Mouse (Mus musculus) neural tube, embryonic 13.5 days (tissue): ENCODE measurements around the gene Pak4. TPM values are rescaled to one million over a fixed set of nuclear protein-coding genes. Genes with fewer than 3 reads are reported as not detected.
A peak's percentile ranks its signal among the peaks of the same experiment; 100 is the strongest.
"Not testable (repeated sequence)": the region's sequence is repeated elsewhere in the genome, so short reads cannot be mapped to it uniquely, and the experiment has no call there.

ENCODE experiments used
- ATAC-seq: fragments of 200-750 bp; cut with Nextera tagmentation; 2 replicates; pipeline ENCODE4 v1.8.0; 2017; ENCODE audit warnings: low read depth, mild to moderate bottlenecking, moderate TSS enrichment, moderate library complexity
- H3K27ac ChIP-seq: fragments of 300-500 bp; sonication (generic); replicated peaks from 2 replicates; pipeline ENCODE4 v1.5.1; 2015; ENCODE audit warnings: moderate library complexity, mild to moderate bottlenecking, inconsistent platforms
- H3K27me3 ChIP-seq: fragments of 300-500 bp; sonication (generic); 2 replicates; pipeline ENCODE4 v1.6.1; 2015; ENCODE audit warnings: mild to moderate bottlenecking, inconsistent platforms
- H3K36me3 ChIP-seq: fragments of 300-500 bp; sonication (generic); 2 replicates; pipeline ENCODE4 v1.6.1; 2015; ENCODE audit warnings: mild to moderate bottlenecking, inconsistent platforms
- H3K4me1 ChIP-seq: fragments of 300-500 bp; sonication (generic); replicated peaks from 2 replicates; pipeline ENCODE4 v1.6.1; 2015; ENCODE audit warnings: inconsistent platforms
- H3K4me2 ChIP-seq: fragments of 300-500 bp; sonication (generic); 2 replicates; pipeline ENCODE4 v1.6.1; 2015; ENCODE audit warnings: inconsistent platforms, mild to moderate bottlenecking, moderate library complexity
- H3K4me3 ChIP-seq: fragments of 300-500 bp; sonication (generic); 2 replicates; pipeline ENCODE4 v1.5.1; 2015; ENCODE audit warnings: mild to moderate bottlenecking, inconsistent platforms
- H3K9ac ChIP-seq: fragments of 300-500 bp; sonication (generic); 2 replicates; pipeline ENCODE4 v1.6.1; 2015; ENCODE audit warnings: moderate library complexity, mild to moderate bottlenecking, inconsistent platforms
- H3K9me3 ChIP-seq: fragments of 300-500 bp; sonication (generic); 2 replicates; pipeline ENCODE4 v1.6.1; 2016; ENCODE audit warnings: inconsistent platforms
- WGBS: fragments of 180-500 bp; shearing (Covaris S2); methylation state at CpG from one replicate; pipeline ENCODE4 v1.1.7; 2015; 5-methylcytosine and 5-hydroxymethylcytosine counted together
- polyA plus RNA-seq: library from polyadenylated mRNA; unstranded; fragments of >200 nt; fragmentation: Nextera tagmentation; extraction: Ambion mirVana; gene quantifications from 2 replicates; pipeline ENCODE4 v1.2.1, GENCODE M21; 2015

The Pak4 gene
- polyA plus RNA-seq, result 20.1 and 20.2 TPM in 2 replicates

DNA sequence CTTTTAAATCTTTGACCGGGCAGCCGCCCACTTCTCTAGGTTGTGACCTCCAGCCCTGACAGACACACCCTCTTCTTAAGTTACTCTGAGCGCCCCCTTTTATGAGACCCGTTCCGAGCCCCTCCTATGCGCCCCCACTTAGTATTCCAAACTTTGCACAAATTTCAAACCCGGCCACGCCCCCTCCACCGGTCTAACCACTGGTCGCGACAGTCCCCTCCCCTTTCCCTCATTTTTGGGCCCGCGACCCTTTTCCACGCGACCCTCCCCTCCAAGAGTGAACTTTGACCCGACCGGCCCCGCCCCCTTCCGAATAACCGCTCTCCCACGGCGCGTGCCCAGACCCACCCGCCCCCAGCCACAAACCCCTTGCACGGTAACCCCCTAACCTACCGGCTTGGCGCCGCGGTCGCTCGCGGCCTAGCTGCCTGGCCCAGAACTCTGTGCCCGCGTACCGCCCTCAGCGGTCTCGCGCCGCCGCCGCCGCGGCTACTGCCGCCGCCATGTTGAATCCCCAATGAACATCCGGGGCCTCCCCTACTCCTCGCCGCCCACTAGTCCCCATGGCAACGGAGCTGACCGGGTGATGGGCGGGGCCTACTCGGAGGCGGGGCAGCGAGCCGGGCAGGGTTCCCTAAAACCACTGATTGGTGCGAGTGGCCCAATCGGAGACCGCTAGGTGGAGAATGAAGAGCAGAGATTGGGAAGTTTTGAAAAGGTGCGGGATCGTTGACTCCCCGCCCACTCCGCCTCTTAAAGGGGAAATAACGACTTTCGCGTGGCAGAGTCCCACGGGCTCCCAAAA, at the start of gene Pak4, which contains the start of gene Samd4b:
TSS of gene Pak4 (minus strand) at position 544 of the 805 bp plus-strand sequence.
TSS of gene Samd4b (minus strand) at position 503 of the 805 bp plus-strand sequence.
- ATAC-seq, result peak; percentile 92
- H3K9me3 ChIP-seq, result no peaks in the 10 kb centered on the region
- H3K27ac ChIP-seq, result peak within 1 kb of the TSS; percentile 89
- H3K4me2 ChIP-seq, result peak within 1 kb of the TSS; percentile 90
- peaks cover 61% of the 10 kb centered on the region for H3K4me1 ChIP-seq
- peak within 1 kb of the TSS; percentile 78 for H3K9ac ChIP-seq
- H3K27me3 ChIP-seq, result no peaks in the 10 kb centered on the region
- peak within 1 kb of the TSS; percentile 63 for H3K4me3 ChIP-seq
- WGBS, result under 1% methylated on average over 66 of the region's 66 CpGs
- no peaks in the 10 kb centered on the region for H3K36me3 ChIP-seq

DNA sequence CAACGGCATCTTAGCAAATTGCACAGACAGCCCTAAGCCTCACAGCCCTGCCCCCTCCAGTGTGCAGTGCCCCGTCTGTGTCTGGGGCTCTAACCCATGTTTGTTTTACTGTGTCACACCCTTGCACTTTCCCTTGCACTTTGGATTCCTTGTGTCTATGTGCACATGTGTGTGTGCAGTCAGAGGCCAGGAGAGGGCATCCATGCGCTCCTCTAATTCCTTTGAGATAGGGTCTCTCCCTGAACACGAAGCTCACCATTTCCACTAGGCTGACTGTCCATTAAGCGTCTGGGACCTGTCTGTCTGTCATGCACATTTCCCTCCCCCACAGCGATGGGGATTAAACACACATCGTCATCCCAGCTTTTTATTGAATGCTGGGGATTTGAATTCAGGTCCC, 49.0 kb upstream of the Pak4 start:
- no peak overlapping the region for H3K4me2 ChIP-seq

DNA sequence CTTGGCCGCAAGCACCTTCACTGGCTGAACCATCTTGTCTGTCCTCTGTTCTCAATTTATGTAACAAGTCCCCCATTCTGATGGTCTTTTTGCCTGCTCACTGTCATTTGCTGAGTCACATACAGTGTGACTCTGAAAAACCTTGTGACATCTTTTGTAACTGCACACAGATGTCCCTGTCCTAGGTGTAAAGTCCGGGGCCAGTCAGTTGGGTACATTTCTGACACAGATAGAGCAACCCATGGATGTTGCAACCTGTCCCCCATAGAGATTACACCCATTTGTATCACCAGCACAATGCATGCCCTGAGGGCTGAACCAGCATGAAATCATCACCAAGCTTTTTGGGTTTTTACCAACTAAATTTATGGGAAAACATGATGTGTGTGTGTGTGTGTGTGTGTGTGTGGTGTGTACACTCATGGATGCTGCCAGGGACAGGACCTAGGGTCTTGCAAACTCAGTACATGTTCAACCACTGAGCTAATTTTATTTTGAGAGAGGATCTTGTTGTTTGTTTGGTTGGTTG, 48.0 kb upstream of the Pak4 start:
- no peak for ATAC-seq
- Histone ChIP-seq H3K4me1 (no peaks in the 10 kb centered on the region), H3K4me2 (no peak overlapping the region), H3K27ac (no peak overlapping the region), H3K27me3 (no peaks in the 10 kb centered on the region), H3K9ac (no peak overlapping the region), H3K36me3 (no peaks in the 10 kb centered on the region), H3K4me3 (no peak overlapping the region), H3K9me3 (no peaks in the 10 kb centered on the region)
- WGBS, result 95% methylated on average over 2 of the region's 2 CpGs

More for the DNA sequence above, 49.0 kb upstream of the Pak4 start:
- no peak for ATAC-seq
- H3K36me3 ChIP-seq, result no peaks in the 10 kb centered on the region
- no peak overlapping the region for H3K4me3 ChIP-seq
- 62% methylated on average over 7 of the region's 7 CpGs for WGBS
- no peaks in the 10 kb centered on the region for H3K4me1 ChIP-seq
- no peak overlapping the region for H3K9ac ChIP-seq
- no peaks in the 10 kb centered on the region for H3K9me3 ChIP-seq
- no peaks in the 10 kb centered on the region for H3K27me3 ChIP-seq
- H3K27ac ChIP-seq, result no peak overlapping the region

DNA sequence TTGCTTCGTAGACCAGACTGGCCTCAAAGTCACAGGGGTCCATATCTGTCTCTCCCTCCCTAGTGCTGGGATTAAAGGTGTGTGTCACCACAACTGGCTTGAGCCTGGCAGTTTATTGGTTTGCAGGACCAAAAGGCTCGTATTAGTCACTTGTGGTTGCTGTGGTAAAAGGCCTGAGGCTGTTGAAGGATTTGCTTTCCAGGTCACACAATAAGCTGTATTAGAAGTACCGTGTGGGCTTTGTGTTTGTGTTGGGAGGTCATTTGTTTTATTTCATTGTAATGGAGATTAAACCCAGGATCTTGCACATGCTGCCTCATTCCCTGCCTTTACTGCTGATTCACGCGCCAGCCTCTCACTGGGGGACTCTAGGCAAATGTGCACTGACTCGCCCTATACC, 47.4 kb upstream of the Pak4 start:
- Histone ChIP-seq H3K9me3 (no peaks in the 10 kb centered on the region), H3K27ac (no peak overlapping the region), H3K36me3 (no peaks in the 10 kb centered on the region), H3K4me1 (no peaks in the 10 kb centered on the region), H3K4me3 (no peak overlapping the region), H3K4me2 (no peak overlapping the region), H3K9ac (no peak overlapping the region), H3K27me3 (no peaks in the 10 kb centered on the region)
- WGBS, result 39% methylated on average over 6 of the region's 6 CpGs
- ATAC-seq, result no peak

DNA sequence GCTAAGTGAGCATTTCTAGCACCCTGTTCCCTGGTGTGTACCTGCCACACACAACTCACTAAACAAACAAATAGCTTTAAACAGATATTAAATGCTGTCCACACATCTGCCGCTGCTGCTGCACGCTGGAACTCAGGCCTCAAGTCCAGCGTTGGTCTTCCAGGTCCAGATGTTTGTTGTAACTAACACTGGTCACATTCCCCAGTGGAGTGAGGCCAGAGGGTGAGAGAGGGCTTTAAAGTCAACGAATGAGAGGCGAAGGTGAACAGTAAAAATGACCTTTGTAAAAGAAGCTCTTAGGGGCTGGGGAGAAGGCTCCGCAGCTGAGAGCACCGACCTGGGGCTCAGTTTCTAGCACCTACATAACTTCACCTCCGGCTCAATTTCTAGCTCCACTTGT, 43.6 kb upstream of the Pak4 start:
- Histone ChIP-seq H3K4me1 (0 out of 2 replicates have a peak, but pooled peaks cover 2% of the 10 kb centered on the region), H3K4me3 (no peak overlapping the region), H3K27me3 (no peaks in the 10 kb centered on the region), H3K9ac (no peak overlapping the region), H3K36me3 (no peaks in the 10 kb centered on the region), H3K9me3 (no peaks in the 10 kb centered on the region), H3K27ac (no peak overlapping the region), H3K4me2 (no peak overlapping the region)
- ATAC-seq, result no peak
- 84% methylated on average over 8 of the region's 8 CpGs for WGBS

DNA sequence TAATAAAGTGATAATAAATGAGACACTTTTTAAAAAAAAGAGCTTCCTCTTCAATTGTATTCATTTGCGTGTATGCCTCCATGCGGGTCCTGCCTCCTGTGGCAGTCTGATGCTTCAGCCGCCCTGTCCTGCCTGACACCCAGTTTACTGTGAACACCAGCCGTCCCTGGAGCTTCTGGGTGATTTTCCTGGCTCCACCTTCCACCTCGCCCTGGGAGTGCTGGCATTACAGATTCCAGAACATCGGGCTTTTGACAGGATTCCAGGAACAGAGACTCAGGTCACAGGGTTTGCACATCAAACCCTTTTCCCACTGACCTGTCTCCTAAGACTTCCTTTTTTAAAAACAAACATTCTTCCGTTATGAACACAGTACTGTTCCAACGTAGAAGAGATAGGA, 39.5 kb upstream of the Pak4 start:
- ATAC-seq, result no peak
- 28% methylated on average over 8 of the region's 8 CpGs for WGBS
- no peak overlapping the region for H3K4me2 ChIP-seq
- no peak overlapping the region for H3K9ac ChIP-seq
- H3K36me3 ChIP-seq, result no peaks in the 10 kb centered on the region
- 0 out of 2 replicates have a peak, but pooled peaks cover 2% of the 10 kb centered on the region for H3K4me1 ChIP-seq
- H3K27me3 ChIP-seq, result peaks cover 5% of the 10 kb centered on the region
- no peaks in the 10 kb centered on the region for H3K9me3 ChIP-seq
- no peak overlapping the region for H3K4me3 ChIP-seq
- no peak overlapping the region for H3K27ac ChIP-seq

DNA sequence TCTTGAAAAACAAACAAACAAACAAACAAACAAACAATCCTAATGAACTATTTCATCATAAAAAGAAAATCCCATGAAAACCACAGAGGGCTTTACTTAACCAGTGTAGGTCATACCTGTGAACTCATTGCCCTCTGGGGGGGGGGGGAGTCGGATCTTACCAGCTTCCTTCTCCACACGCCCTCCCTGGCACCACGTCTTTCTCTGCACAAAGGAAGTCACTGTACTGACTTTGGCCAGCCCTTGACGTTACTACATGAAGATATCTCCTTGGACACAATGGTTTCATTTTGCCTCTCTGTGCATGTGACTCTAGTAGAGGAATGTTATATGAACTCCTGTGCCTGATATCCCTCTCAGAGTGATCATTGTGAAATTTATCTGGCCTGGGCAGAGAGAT, 36.1 kb upstream of the Pak4 start:
- 70% methylated on average over 4 of the region's 4 CpGs for WGBS
- Histone ChIP-seq H3K27ac (no peak overlapping the region), H3K4me1 (peaks cover 18% of the 10 kb centered on the region), H3K36me3 (no peaks in the 10 kb centered on the region), H3K4me2 (no peak overlapping the region), H3K27me3 (peaks cover 36% of the 10 kb centered on the region), H3K9me3 (no peaks in the 10 kb centered on the region), H3K9ac (no peak overlapping the region), H3K4me3 (no peak overlapping the region)
- no peak for ATAC-seq

DNA sequence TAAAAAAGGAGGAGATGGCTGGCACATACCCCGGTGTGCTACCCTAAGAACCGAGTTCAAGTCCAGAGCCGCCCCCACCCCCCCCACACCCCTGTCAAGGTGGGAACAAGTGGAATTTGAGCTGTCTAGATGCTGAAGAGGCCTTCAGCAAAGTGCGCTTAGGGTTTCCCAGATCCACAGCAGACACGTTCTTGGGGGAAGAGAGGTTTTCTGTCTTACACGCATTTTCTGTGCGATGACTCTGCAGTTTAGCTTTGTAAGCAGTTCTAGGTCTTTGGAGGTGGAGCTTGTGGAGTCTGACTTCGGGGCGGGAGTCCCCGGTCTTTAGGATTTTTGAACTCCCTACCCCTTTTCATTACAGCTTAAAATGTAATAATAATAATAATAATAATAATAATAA, 33.1 kb upstream of the Pak4 start, which contains the start of gene Acp7:
TSS of gene Acp7 (minus strand) at position 260 of the 400 bp plus-strand sequence.
- H3K4me3 ChIP-seq, result peak within 1 kb of the TSS; percentile 24
- no peaks in the 10 kb centered on the region for H3K36me3 ChIP-seq
- ATAC-seq, result no peak
- H3K4me1 ChIP-seq, result peaks cover 15% of the 10 kb centered on the region
- peak within 1 kb of the TSS; percentile 52 for H3K9ac ChIP-seq
- peaks cover 50% of the 10 kb centered on the region for H3K27me3 ChIP-seq
- peak within 1 kb of the TSS; percentile 50 for H3K4me2 ChIP-seq
- no peak within 1 kb of the TSS for H3K27ac ChIP-seq
- 27% methylated on average over 10 of the region's 10 CpGs for WGBS
- H3K9me3 ChIP-seq, result no peaks in the 10 kb centered on the region

DNA sequence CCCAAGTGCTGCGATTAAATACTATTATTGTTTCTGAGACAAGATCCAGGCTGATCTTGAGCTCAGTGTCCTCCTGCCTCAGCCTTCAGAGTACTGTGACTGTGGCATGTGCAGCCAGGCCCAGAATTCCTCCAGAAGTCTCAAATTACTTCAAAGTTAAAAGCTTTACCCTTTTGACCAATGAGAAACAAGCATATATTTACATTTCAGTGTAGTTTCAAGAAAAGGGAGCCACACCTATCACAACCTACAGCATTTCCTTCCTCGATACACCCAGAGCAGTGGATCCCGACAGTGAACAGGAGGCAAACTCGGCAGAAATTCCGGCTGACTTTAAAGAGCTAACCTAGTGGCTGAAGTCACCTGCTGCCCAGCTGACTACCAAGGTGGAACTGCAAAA, 26.8 kb upstream of the Pak4 start:
- Histone ChIP-seq H3K4me3 (no peak overlapping the region), H3K36me3 (no peaks in the 10 kb centered on the region), H3K27ac (no peak overlapping the region), H3K4me2 (no peak overlapping the region), H3K4me1 (peaks cover 4% of the 10 kb centered on the region; the same call in 1 of the 2 replicates), H3K9ac (no peak overlapping the region), H3K27me3 (peaks cover 21% of the 10 kb centered on the region), H3K9me3 (no peaks in the 10 kb centered on the region)
- WGBS, result 88% methylated on average over 5 of the region's 5 CpGs
- no peak for ATAC-seq

DNA sequence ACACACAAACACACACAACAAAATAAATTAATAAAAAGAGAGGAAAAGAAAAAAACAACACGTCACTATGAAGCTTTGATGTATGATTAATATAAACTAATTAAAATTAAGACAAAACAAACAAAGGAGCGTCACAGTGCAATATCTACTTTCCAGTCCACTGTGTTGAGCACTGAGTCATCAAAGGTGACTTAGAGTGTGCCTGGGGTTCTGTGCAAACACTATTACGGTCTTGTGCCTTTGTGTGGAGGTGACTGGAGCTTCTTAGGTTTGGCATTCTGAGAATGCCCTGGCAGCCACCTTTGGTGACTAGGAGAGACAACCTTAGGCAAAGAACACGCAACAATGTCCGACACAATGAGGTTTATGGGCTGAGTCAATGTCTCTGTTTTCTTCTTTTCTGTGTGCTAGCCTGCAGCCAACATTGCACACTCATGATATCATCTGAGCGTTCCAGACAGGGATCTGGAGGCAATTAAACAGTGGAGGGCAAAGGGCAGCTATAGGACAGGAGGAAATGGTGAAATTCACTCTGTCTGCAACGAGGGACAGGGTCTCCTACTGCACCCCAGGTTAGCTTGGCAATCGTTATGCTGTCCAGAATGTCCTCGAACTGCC, 21.2 kb upstream of the Pak4 start:
- H3K4me1 ChIP-seq, result no peaks in the 10 kb centered on the region
- H3K4me3 ChIP-seq, result no peak overlapping the region
- ATAC-seq, result no peak
- H3K9me3 ChIP-seq, result no peaks in the 10 kb centered on the region
- WGBS, result 71% methylated on average over 9 of the region's 9 CpGs
- H3K36me3 ChIP-seq, result no peaks in the 10 kb centered on the region
- no peak overlapping the region for H3K4me2 ChIP-seq
- no peaks in the 10 kb centered on the region for H3K27me3 ChIP-seq
- no peak overlapping the region for H3K27ac ChIP-seq
- H3K9ac ChIP-seq, result no peak overlapping the region

DNA sequence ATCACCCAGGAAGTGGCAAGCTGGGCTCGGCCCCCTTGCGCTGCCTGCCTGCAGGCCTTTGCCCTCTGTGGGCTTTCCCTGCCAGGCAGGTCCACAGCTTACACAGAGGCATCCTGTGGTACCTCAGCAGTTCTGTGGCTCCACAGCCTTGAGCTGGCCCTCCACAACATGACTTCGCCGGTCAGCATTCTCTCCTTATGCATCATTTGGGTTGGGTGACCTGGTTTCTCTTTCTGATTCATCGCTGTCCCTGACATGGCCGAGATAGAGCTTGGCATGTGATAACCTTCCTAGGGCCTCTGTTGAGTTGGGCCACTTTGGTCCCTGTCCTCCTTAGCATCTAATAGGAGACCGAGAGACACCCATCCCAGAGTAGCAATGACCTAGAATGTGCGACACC, 8.0 kb upstream of the Pak4 start:
- no peak overlapping the region for H3K4me3 ChIP-seq
- 89% methylated on average over 8 of the region's 8 CpGs for WGBS

DNA sequence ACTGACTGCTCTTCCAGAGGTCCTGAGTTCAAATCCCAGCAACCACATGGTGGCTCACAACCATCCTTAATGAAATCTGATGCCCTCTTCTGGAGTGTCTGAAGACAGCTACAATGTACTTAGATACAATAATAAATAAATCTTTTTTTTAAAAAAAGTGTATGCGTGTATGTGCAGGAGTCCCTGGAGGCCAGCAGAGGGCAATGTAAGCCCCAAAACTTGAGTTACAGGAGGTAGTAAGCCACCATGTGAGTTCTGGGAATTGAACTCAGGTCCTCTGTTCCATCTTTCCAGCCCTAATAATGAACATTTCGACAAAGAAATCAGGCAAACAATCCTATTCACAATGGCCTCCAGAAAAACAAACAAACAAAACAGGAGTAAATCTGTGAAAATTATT, 5.8 kb upstream of the Pak4 start:
- not testable (repeated sequence) for H3K9me3 ChIP-seq

More for the DNA sequence above, 8.0 kb upstream of the Pak4 start:
- Histone ChIP-seq H3K27me3 (no peaks in the 10 kb centered on the region), H3K36me3 (no peaks in the 10 kb centered on the region), H3K9me3 (no peaks in the 10 kb centered on the region), H3K4me1 (peaks cover 7% of the 10 kb centered on the region), H3K9ac (no peak overlapping the region), H3K27ac (no peak overlapping the region), H3K4me2 (no peak overlapping the region)
- no peak for ATAC-seq

More for the DNA sequence above, 5.8 kb upstream of the Pak4 start:
- not testable (repeated sequence) for ATAC-seq, H3K4me1 ChIP-seq, H3K27me3 ChIP-seq, H3K4me3 ChIP-seq, H3K36me3 ChIP-seq, H3K27ac ChIP-seq, H3K4me2 ChIP-seq, H3K9ac ChIP-seq
- 79% methylated on average over 2 of the region's 2 CpGs for WGBS
